Mouse (Mus musculus) heart, postnatal 0 days (tissue): Measurements from ENCODE around the gene Malrd1. TPM values are rescaled to one million over a fixed set of nuclear protein-coding genes. Genes with fewer than 3 reads are reported as not detected.

Experiments used
- ATAC-seq: fragments of 200-750 bp; cut with Nextera tagmentation; 2 replicates; pipeline ENCODE4 v1.8.0; 2017; ENCODE audit warnings: low read depth, moderate number of reproducible peaks, moderate library complexity; ENCODE audit not compliant: insufficient read depth
- DNase-seq: peaks from one replicate; pipeline ENCODE4 v3.0.0-alpha.2; 2016; ENCODE audit warnings: low spot score
- H3K27ac ChIP-seq: fragments of 300-500 bp; sonication (generic); 2 replicates; pipeline ENCODE4 v1.5.1; 2014; ENCODE audit warnings: low read depth, mild to moderate bottlenecking
- H3K27me3 ChIP-seq: fragments of 300-500 bp; sonication (generic); 2 replicates; pipeline ENCODE4 v1.6.1; 2014; ENCODE audit warnings: low read length, mixed read lengths; ENCODE audit not compliant: control insufficient read depth, insufficient read depth
- H3K36me3 ChIP-seq: fragments of 300-500 bp; sonication (generic); replicated peaks from 2 replicates; pipeline ENCODE4 v1.6.1; 2014; ENCODE audit warnings: low read length, mixed read lengths; ENCODE audit not compliant: control insufficient read depth, insufficient read depth
- H3K4me1 ChIP-seq: fragments of 300-500 bp; sonication (generic); 2 replicates; pipeline ENCODE4 v1.6.1; 2014; ENCODE audit warnings: antibody characterized with exemption; ENCODE audit not compliant: control insufficient read depth, insufficient read depth
- H3K4me2 ChIP-seq: fragments of 300-500 bp; sonication (generic); 2 replicates; pipeline ENCODE4 v1.6.1; 2014; ENCODE audit warnings: low read depth, mild to moderate bottlenecking, low read length, moderate library complexity
- H3K4me3 ChIP-seq: fragments of 300-500 bp; sonication (generic); 2 replicates; pipeline ENCODE4 v1.5.1; 2014; ENCODE audit warnings: low read depth, low read length
- H3K9ac ChIP-seq: fragments of 300-500 bp; sonication (generic); replicated peaks from 2 replicates; pipeline ENCODE4 v1.6.1; 2014; ENCODE audit warnings: low read depth, low read length, mixed read lengths
- H3K9me3 ChIP-seq: fragments of 300-500 bp; sonication (generic); replicated peaks from 2 replicates; pipeline ENCODE4 v1.6.1; 2016; ENCODE audit warnings: low read length; ENCODE audit not compliant: control insufficient read depth
- CTCF ChIP-seq: IDR thresholded peaks from 2 replicates; pipeline ENCODE4 v1.5.1; 2016; ENCODE audit warnings: antibody characterized with exemption, control low read depth, low read depth
- EP300 ChIP-seq: IDR thresholded peaks from 2 replicates; pipeline ENCODE4 v1.6.1; 2016; ENCODE audit warnings: antibody characterized with exemption, low read depth
- WGBS: fragments of 180-500 bp; shearing (Covaris S2); extraction: QIAGEN DNeasy Blood & Tissue Kit; methylation state at CpG from one replicate; pipeline ENCODE4 v1.1.7; 2014; 5-methylcytosine and 5-hydroxymethylcytosine counted together
- polyA plus RNA-seq: library from polyadenylated mRNA; unstranded; fragments of >200 nt; fragmentation: Nextera tagmentation; extraction: Ambion mirVana; gene quantifications from 2 replicates; pipeline ENCODE4 v1.2.1, GENCODE M21; 2015
- total RNA-seq: library from RNA; depleted of rRNA; stranded (reverse); fragments of >200 nt; gene quantifications from 2 replicates; pipeline ENCODE4 v1.2.3, GENCODE M21; 2014; ENCODE audit warnings: low replicate concordance

Malrd1 gene
- total and polyA plus RNA-seq, 2 experiments from 2014 or later, result not detected

- no peak overlapping the region for H3K9ac ChIP-seq
- TF ChIP-seq EP300 (no peak), CTCF (no peak)
- H3K4me3 ChIP-seq, result no peak overlapping the region
- DNase-seq, result no peak
- H3K36me3 ChIP-seq, result no peaks in the 10 kb centered on the region
- H3K27me3 ChIP-seq, result no peaks in the 10 kb centered on the region
- ATAC-seq, result no peak
- WGBS, result 69% methylated on average over 5 of the region's 5 CpGs
- H3K27ac ChIP-seq, result no peak overlapping the region
- H3K4me1 ChIP-seq, result no peaks in the 10 kb centered on the region; the same call in 1 of the 2 replicates
- no peak overlapping the region for H3K4me2 ChIP-seq
- no peaks in the 10 kb centered on the region for H3K9me3 ChIP-seq
These were observed 637.1 kb downstream of the Malrd1 start for GRCm38 (mm10) chr2:16163246-16163989.

- Histone ChIP-seq H3K9me3 (no peaks in the 10 kb centered on the region), H3K27me3 (no peaks in the 10 kb centered on the region), H3K9ac (no peak overlapping the region), H3K4me1 (no peaks in the 10 kb centered on the region), H3K36me3 (no peaks in the 10 kb centered on the region), H3K4me3 (no peak overlapping the region), H3K27ac (no peak overlapping the region), H3K4me2 (no peak overlapping the region)
- WGBS, result 38% methylated on average over 2 of the region's 2 CpGs
- no peak for DNase-seq
- TF ChIP-seq EP300, result no peak
- TF ChIP-seq CTCF, result no peak
- no peak for ATAC-seq
These were observed 642.3 kb downstream of the Malrd1 start for GRCm38 (mm10) chr2:16168611-16169010.

- DNase-seq, result no peak
- H3K4me2 ChIP-seq, result no peak overlapping the region
These were observed 645.8 kb downstream of the Malrd1 start for GRCm38 (mm10) chr2:16172086-16172485.

GRCm38 (mm10) chr2:16173355-16173754 is 647.1 kb downstream of the Malrd1 start:
- no peak overlapping the region for H3K9ac ChIP-seq
- no peak overlapping the region for H3K27ac ChIP-seq
- no peak overlapping the region for H3K4me2 ChIP-seq
- no peaks in the 10 kb centered on the region for H3K4me1 ChIP-seq
- WGBS, result 24% methylated on average over 2 of the region's 2 CpGs
- no peak for TF ChIP-seq EP300
- H3K4me3 ChIP-seq, result no peak overlapping the region
- no peak for DNase-seq
- no peaks in the 10 kb centered on the region for H3K27me3 ChIP-seq
- no peaks in the 10 kb centered on the region for H3K9me3 ChIP-seq
- no peak for ATAC-seq
- no peaks in the 10 kb centered on the region for H3K36me3 ChIP-seq

More at GRCm38 (mm10) chr2:16172086-16172485, 645.8 kb downstream of the Malrd1 start:
- no peaks in the 10 kb centered on the region for H3K27me3 ChIP-seq
- no peak overlapping the region for H3K27ac ChIP-seq
- no peak overlapping the region for H3K9ac ChIP-seq
- H3K4me3 ChIP-seq, result no peak overlapping the region
- no peaks in the 10 kb centered on the region for H3K36me3 ChIP-seq
- no peaks in the 10 kb centered on the region for H3K4me1 ChIP-seq
- no peaks in the 10 kb centered on the region for H3K9me3 ChIP-seq
- TF ChIP-seq CTCF, result no peak
- TF ChIP-seq EP300, result no peak
- no peak for ATAC-seq

- Histone ChIP-seq H3K4me1 (no peaks in the 10 kb centered on the region), H3K9ac (no peak overlapping the region), H3K4me3 (no peak overlapping the region), H3K9me3 (no peaks in the 10 kb centered on the region), H3K36me3 (no peaks in the 10 kb centered on the region), H3K27ac (no peak overlapping the region), H3K27me3 (no peaks in the 10 kb centered on the region), H3K4me2 (no peak overlapping the region)
- ATAC-seq (no peak), DNase-seq (no peak)
- WGBS, result 61% methylated on average over 2 of the region's 2 CpGs
- TF ChIP-seq EP300 (no peak), CTCF (no peak)
These were observed 655.9 kb downstream of the Malrd1 start for GRCm38 (mm10) chr2:16182140-16182539.

- Histone ChIP-seq H3K9me3 (no peaks in the 10 kb centered on the region), H3K27ac (no peak overlapping the region), H3K4me3 (no peak overlapping the region), H3K4me1 (no peaks in the 10 kb centered on the region), H3K9ac (no peak overlapping the region), H3K27me3 (no peaks in the 10 kb centered on the region), H3K36me3 (no peaks in the 10 kb centered on the region), H3K4me2 (no peak overlapping the region)
- TF ChIP-seq EP300, result no peak
- ATAC-seq (no peak), DNase-seq (no peak)
- 85% methylated on average over 2 of the region's 2 CpGs for WGBS
These were observed 656.9 kb downstream of the Malrd1 start for GRCm38 (mm10) chr2:16183158-16183557.
